Mouse (Mus musculus) liver, adult 2 months (tissue): ENCODE results near the gene Rdh12.

ENCODE experiments used
- CTCF ChIP-seq: fragments of 200-500 bp; IDR thresholded peaks from 2 replicates; pipeline ENCODE4 v1.5.1; 2011; ENCODE audit warnings: low read depth, low read length, control low read depth
- POLR2A ChIP-seq: fragments of 200-500 bp; IDR thresholded peaks from 2 replicates; pipeline ENCODE4 v1.6.1; 2011; ENCODE audit warnings: low read length, control low read depth; ENCODE audit not compliant: insufficient read depth; ENCODE audit errors: extremely low read depth

DNA sequence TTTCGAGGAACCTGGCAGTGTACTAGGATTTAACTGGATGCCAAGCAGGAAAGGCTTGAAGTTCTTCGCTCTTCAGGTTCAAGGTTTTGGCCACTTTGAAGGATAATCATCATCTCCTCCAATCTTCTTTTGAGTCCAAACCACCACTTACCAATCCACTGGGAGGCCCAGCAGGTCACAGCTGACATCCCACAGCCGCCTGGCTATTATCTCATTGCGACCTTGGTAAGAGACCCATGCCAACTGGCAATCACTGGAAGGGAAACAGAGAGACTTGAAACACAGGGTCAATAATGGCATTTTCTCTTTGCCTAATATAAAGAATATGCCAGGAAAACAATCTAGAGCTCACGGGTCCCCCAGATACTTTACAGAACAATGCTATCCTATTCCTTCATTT, 32.7 kb upstream of the Rdh12 start:
- TF ChIP-seq POLR2A (no peak), CTCF (no peak)
